Mouse (Mus musculus) erythroblast, embryonic 14.5 days (primary cell): ENCODE data around the gene Kcp.

Source experiments
- GATA1 ChIP-seq: IDR thresholded peaks from 2 replicates; pipeline ENCODE4 v1.6.1; 2012; ENCODE audit warnings: low read length, inconsistent platforms, mixed read lengths
- TAL1 ChIP-seq: IDR thresholded peaks from 3 replicates; pipeline ENCODE4 v1.6.1; 2012; ENCODE audit warnings: low read length, inconsistent platforms, mixed read lengths

- TF ChIP-seq GATA1 (no peak), TAL1 (no peak)
Measured at GRCm38 (mm10) chr6:29526281-29527251, 18.8 kb upstream of the Kcp start, which contains the start of gene Irf5.
